In the genomic region with DNA sequence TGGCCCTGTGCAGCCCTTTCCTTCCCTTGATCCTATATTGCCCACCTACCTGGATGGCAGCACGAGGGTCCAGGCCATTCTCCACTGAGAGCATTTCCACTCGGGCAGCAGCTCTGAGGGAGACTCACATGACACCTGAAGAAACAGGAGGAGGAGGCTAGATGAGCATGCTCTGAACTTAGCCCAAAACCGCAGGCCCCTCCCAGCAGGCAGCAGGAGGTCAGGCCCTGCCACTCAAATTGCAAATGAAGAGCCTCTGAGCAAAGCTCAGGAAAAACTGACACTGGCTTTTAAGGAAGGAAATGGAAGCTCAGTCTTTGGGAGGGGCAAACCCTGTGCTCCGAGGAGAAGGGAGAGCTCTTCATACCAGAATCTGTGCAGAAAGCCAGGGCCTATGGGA, we compare ENCODE assay signal across 16 mouse cellular contexts. TPM values are rescaled to one million over a fixed set of nuclear protein-coding genes. Genes with fewer than 3 reads are reported as not detected.
DNase-seq lines count a peak whose midpoint lies in the region; ATAC-seq lines count a peak whose summit lies in the region.
"Had no signal": no experiment of that assay in that cellular context is flagged by ENCODE, and none has a peak within 500 bp of the region (broad histone marks: within the 10 kb centered on the region; RNA-seq: fewer than 3 reads in every experiment).

No protein-coding gene starts in this region.

- ATAC-seq in granulocyte monocyte progenitor cell, adult 5-6 weeks (replicated peaks; ENCODE audit: poor library complexity, severe bottlenecking), result peak; percentile 41
- peak; percentile 55 for ATAC-seq in megakaryocyte progenitor cell, adult 5-6 weeks (replicated peaks; ENCODE audit: poor library complexity)
- ATAC-seq in erythroid progenitor cell, adult 5-6 weeks (replicated peaks; ENCODE audit: low FRiP score, poor library complexity, severe bottlenecking), result no peak
- ATAC-seq: activated CD4-positive, CD25-positive, alpha-beta regulatory T cell, adult 4 months; forebrain, embryonic 15.5 days; midbrain, embryonic 13.5 days had no signal

- peak; percentile 95 for DNase-seq in heart, adult 11 months
- no peak for DNase-seq in heart, postnatal 14 days
- peak; percentile 32 to 40 for DNase-seq in lung, postnatal 4 days
- no peak for DNase-seq in lung, postnatal 10 days
- no peak for DNase-seq in embryo, embryonic 10 days (ENCODE audit: low spot score)
- DNase-seq: cerebellum, adult 11-12 months; gastrocnemius, postnatal 25 days; layer of hippocampus, adult 9-11 months; lung, adult 2 months; right cerebral cortex, postnatal 14 days had no signal

- intact Hi-C loops in heart, postnatal 14 days (cut with DNase I), result no loop called here

RNA-seq across cellular contexts. Expression of a gene that starts 8.7 kb away (rescaled TPM):
- 10 to 100 TPM; 10.8 to 11.3 TPM for total RNA-seq in heart, postnatal 14 days (2021)
- 8.6 and 13.2 TPM in 2 replicates for total RNA-seq in granulocyte monocyte progenitor cell, adult 5-6 weeks (2014; fragmentation: Nextera tagmentation)
- total RNA-seq in granulocyte monocyte progenitor cell, adult 5-6 weeks (2017), result 3.9 and 4.8 TPM in 2 replicates
- total RNA-seq in megakaryocyte progenitor cell, adult 5-6 weeks (2015), result 12.1 and 12.5 TPM in 2 replicates
- 2.9 and 3.9 TPM in 2 replicates for total RNA-seq in megakaryocyte progenitor cell, adult 5-6 weeks (2017)
- 15.1 and 18.0 TPM in 2 replicates for total RNA-seq in erythroid progenitor cell, adult 5-6 weeks (2015; ENCODE audit: low replicate concordance)
- total RNA-seq in erythroid progenitor cell, adult 5-6 weeks (2017; ENCODE audit: low replicate concordance), result 4.2 and 5.5 TPM in 2 replicates

RNA-seq across cellular contexts. Expression of a gene that starts 40.3 kb away (rescaled TPM):
- total RNA-seq in heart, postnatal 14 days (2021), result 10 to 100 TPM; 27.2 to 29.1 TPM
- total RNA-seq in granulocyte monocyte progenitor cell, adult 5-6 weeks (2014; fragmentation: Nextera tagmentation), result 21.3 and 29.3 TPM in 2 replicates
- 11.0 and 19.0 TPM in 2 replicates for total RNA-seq in granulocyte monocyte progenitor cell, adult 5-6 weeks (2017)
- 10.8 and 14.2 TPM in 2 replicates for total RNA-seq in megakaryocyte progenitor cell, adult 5-6 weeks (2015)
- total RNA-seq in megakaryocyte progenitor cell, adult 5-6 weeks (2017), result 11.2 and 11.5 TPM in 2 replicates
- 2.1 and 7.6 TPM in 2 replicates for total RNA-seq in erythroid progenitor cell, adult 5-6 weeks (2015; ENCODE audit: low replicate concordance)
- 3.0 and 4.8 TPM in 2 replicates for total RNA-seq in erythroid progenitor cell, adult 5-6 weeks (2017; ENCODE audit: low replicate concordance)

Comparison
In these comparisons a context has a peak if more than half of its experiments do, and no peak if none do; other contexts are left out.
1. DNase-seq: peak in heart, adult 11 months (single experiment) and lung, postnatal 4 days (2 of 2); none in heart, postnatal 14 days (0 of 2), lung, postnatal 10 days (single experiment) and embryo, embryonic 10 days (single experiment).